Mouse (Mus musculus) gastrocnemius, adult 2 months (tissue): ENCODE results near the gene Ccdc186. TPM values are rescaled to one million over a fixed set of nuclear protein-coding genes. Genes with fewer than 3 reads are reported as not detected.
A peak's percentile ranks its signal among the peaks of the same experiment; 100 is the strongest.
"Not testable (repeated sequence)": the region's sequence is repeated elsewhere in the genome, so short reads cannot be mapped to it uniquely, and the experiment has no call there.

Source experiments
- DNase-seq: peaks from one replicate; pipeline ENCODE4 v3.0.0; 2022
- H3K27ac ChIP-seq: fragments of 200-600 bp; 2 replicates; pipeline ENCODE4 v1.8.1; 2022; ENCODE audit warnings: mild to moderate bottlenecking
- H3K4me3 ChIP-seq: fragments of 200-600 bp; 2 replicates; pipeline ENCODE4 v1.8.1; 2022; ENCODE audit warnings: mild to moderate bottlenecking, moderate library complexity
- CTCF ChIP-seq: fragments of 200-600 bp; IDR thresholded peaks from 2 replicates; pipeline ENCODE4 v1.8.1; 2022; ENCODE audit warnings: antibody characterized with exemption, mild to moderate bottlenecking, moderate library complexity
- intact Hi-C: fragments of 180-260 bp; cut with DNase I; formaldehyde crosslinking; loops from one replicate; pipeline ENCODE4 v1.15.1; 2025
- total RNA-seq, 2 experiments: library from RNA; stranded (reverse); gene quantifications; 2 replicates each; pipeline ENCODE4 v1.2.3; 2021

The Ccdc186 gene
- total RNA-seq, 2 experiments from 2014 or later: 23.1 to 26.7 TPM

DNA sequence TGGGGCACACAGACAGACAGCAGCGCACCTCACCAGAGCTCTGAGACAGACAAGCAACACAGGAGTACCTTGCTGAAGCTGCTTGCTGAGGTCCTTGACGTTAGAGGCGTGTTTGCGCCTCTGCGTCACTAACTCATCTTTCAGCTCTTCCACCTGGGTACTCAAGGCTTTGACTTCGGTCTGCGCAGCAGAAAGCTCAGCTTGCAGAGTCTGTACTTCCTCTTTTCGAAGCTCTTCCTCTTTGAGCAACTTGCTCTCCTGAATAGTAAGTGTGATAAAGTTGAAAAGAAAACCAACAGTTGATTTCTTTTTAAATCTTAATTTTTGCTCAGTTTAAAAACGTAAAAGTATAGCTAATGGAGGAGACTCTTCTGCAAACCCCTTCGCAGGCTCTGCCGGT, 24.6 kb downstream of the Ccdc186 start:
- no peak for TF ChIP-seq CTCF
- intact Hi-C loops: no loop called here
- H3K4me3 ChIP-seq: no peak overlapping the region

DNA sequence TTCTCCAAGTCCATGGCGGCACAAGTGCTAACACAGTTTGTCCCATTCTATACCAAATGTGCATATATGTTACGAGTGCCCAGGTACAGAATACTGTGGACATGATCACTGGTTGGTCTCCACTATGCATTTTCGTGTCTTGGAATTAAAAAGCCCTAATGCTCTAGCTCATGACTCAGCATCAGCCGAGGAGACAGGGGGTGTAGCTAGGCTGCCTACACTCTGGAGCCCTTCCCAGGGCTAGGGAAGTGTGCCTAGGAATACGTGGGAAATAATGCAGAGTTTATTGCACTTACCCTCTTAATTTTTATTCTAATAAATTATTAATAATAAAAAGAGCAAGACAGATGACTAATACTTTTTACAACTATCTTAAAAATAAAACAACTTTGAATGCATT, 33.0 kb downstream of the Ccdc186 start:
- no peak for TF ChIP-seq CTCF
- Histone ChIP-seq H3K27ac (peak overlapping the region; percentile 79), H3K4me3 (no peak overlapping the region)
- no peak for DNase-seq
- intact Hi-C loops: no loop called here

More for the DNA sequence above, 24.6 kb downstream of the Ccdc186 start:
- H3K27ac ChIP-seq: no peak overlapping the region
- DNase-seq: no peak

GRCm38 (mm10) chr19:56787911-56788310, 34.1 kb downstream of the Ccdc186 start:
- peak; percentile 78 for DNase-seq
- intact Hi-C loops: no loop called here
- no peak for TF ChIP-seq CTCF
- Histone ChIP-seq H3K4me3 (no peak overlapping the region), H3K27ac (peak overlapping the region; percentile 79)

DNA sequence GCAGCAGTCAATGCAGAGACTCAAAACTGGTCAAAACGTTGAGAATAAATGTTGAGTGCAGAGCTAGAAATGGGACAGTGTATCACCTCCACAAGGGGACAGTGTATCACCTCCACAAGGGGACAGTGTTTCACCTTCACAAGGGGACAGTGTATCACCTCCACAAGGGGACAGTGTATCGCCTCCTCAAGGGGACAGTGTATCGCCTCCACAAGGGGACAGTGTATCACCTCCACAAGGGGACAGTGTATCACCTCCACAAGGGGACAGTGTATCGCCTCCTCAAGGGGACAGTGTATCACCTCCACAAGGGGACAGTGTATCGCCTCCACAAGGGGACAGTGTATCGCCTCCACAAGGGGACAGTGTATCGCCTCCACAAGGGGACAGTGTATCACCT, 43.5 kb downstream of the Ccdc186 start:
- H3K4me3 ChIP-seq, H3K27ac ChIP-seq, DNase-seq: not testable (repeated sequence)
- intact Hi-C loops: loop anchor here (5.0 kb wide), 1 partner anchor 191 kb away; no protein-coding TSS in a partner anchor

GRCm38 (mm10) chr19:56776719-56777382, 45.1 kb downstream of the Ccdc186 start:
- Histone ChIP-seq H3K4me3 (peak overlapping the region; percentile 61), H3K27ac (peak overlapping the region; percentile 10; the same call in 1 of the 2 replicates)
- peak; percentile 75 for TF ChIP-seq CTCF
- peak; percentile 64 for DNase-seq
- intact Hi-C loops: loop anchor here (1.0 to 5.0 kb wide), 3 partner anchors 190 to 354 kb away; no protein-coding TSS in a partner anchor

GRCm38 (mm10) chr19:56775893-56776718, 45.9 kb downstream of the Ccdc186 start:
- Histone ChIP-seq H3K27ac (peak overlapping the region; percentile 10; the same call in 1 of the 2 replicates), H3K4me3 (peak overlapping the region; percentile 61)
- intact Hi-C loops: loop anchor here (2.0 to 5.0 kb wide), 2 partner anchors 189 to 209 kb away; no protein-coding TSS in a partner anchor
- TF ChIP-seq CTCF: no peak
- peak; percentile 24 for DNase-seq

DNA sequence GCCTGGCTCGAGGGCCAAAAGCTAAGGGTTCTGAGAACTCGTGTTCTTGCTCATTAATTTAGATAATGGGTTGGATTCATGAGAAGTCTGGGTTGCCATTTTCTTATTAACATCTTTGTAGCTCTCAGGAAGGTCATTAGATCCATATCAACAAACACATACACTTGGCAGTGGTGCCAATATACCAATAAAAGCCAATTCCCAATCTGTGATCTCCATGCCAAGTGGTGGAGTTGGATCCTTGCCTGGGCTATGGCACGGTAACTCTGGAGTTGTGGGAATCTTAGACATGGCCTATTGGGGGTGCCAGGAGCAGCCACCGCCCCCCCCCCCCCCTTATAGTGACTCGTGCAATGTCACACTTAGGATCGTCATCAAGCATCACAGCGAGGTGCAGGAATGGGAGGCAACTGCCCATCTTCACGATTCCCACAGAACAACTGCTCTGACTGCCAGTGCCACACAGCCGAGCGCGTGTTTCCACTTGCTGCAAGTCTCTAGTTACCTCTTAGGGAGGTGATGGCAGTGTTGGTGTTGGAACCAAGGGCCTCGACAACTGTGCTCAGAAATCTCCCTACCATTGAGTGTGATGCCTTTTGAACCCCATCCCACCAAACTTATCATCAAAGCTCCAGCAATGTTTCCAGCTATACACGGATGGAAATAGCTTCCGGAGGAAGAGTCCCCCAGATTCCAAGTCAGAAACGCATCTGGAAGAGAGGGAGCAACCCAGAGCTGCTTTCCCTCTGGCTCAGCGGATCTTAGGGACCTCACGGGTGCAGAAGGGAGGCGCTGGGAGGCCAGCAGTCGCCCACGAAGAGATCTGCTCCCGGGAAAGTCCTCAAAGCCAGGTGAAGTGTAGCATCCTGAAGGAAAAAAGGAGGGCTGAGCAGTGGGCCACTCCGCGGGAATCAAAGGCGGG, 46.8 kb downstream of the Ccdc186 start:
- intact Hi-C loops: loop anchor here (5.0 kb wide), 1 partner anchor 188 kb away; no protein-coding TSS in a partner anchor
- Histone ChIP-seq H3K4me3 (peak overlapping the region; percentile 61), H3K27ac (no peak overlapping the region)
- DNase-seq: no peak
- no peak for TF ChIP-seq CTCF

GRCm38 (mm10) chr19:56774408-56774962, 47.5 kb downstream of the Ccdc186 start:
- intact Hi-C loops: no loop called here
- peak; percentile 25 for DNase-seq
- TF ChIP-seq CTCF: no peak
- no peak overlapping the region for H3K27ac ChIP-seq
- no peak overlapping the region for H3K4me3 ChIP-seq

- Histone ChIP-seq H3K27ac (no peak overlapping the region), H3K4me3 (no peak overlapping the region)
- TF ChIP-seq CTCF: no peak
- DNase-seq: no peak
- intact Hi-C loops: no loop called here
These were observed 48.5 kb downstream of the Ccdc186 start for GRCm38 (mm10) chr19:56773393-56773971.

DNA sequence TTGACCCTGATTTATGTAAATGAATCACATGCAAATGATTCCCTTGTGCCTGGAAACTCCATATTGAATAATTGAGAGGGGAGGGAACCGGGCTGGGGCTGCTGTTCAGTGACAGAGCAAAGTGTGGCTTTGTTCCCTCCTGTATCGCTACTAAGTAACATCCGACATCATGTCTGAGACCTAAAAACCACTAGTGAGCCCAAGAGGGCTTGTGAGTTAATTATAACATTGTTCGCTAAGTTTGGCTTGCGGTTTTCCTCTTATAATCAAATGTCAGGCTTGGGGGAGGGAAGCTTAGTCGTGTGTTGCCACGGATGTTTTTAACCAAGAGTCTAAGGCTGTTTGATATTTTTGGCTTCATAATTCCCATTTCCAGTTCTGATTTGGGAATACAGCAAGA, 49.8 kb downstream of the Ccdc186 start:
- no peak for TF ChIP-seq CTCF
- intact Hi-C loops: no loop called here
- H3K27ac ChIP-seq: no peak overlapping the region
- DNase-seq: no peak
- no peak overlapping the region for H3K4me3 ChIP-seq

- intact Hi-C loops: no loop called here
- no peak for TF ChIP-seq CTCF
- no peak for DNase-seq
- Histone ChIP-seq H3K4me3 (no peak overlapping the region), H3K27ac (no peak overlapping the region)
These were observed 53.0 kb downstream of the Ccdc186 start for GRCm38 (mm10) chr19:56769024-56769423.

DNA sequence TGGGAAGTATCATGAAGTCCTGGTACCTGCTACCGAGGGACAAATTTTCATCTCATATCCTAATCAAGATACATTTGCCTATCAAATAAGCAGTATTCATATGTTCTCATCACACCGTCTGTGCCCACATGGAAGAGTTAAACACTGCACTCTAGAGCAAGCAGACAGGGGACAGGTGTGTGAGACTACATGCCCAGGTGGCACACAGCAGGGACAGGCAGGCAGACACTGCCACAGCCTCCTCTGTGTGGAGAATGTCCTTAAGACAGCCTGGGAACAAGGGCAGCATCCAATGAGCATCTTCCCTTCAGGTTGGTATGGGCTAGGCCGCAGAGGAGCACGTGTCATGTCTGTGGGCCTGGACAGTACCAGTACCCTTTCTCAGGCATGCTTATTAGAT, 59.3 kb downstream of the Ccdc186 start:
- intact Hi-C loops: no loop called here
- DNase-seq: no peak
- Histone ChIP-seq H3K27ac (no peak overlapping the region), H3K4me3 (no peak overlapping the region)
- no peak for TF ChIP-seq CTCF
